Mouse (Mus musculus) embryo, embryonic 10.5 days (tissue): Measurements from ENCODE around the gene Gdpd4.

Experiments used
- DNase-seq: peaks from one replicate; pipeline ENCODE4 v3.0.0-alpha.2; 2015; ENCODE audit warnings: low spot score

The Gdpd4 gene

DNA sequence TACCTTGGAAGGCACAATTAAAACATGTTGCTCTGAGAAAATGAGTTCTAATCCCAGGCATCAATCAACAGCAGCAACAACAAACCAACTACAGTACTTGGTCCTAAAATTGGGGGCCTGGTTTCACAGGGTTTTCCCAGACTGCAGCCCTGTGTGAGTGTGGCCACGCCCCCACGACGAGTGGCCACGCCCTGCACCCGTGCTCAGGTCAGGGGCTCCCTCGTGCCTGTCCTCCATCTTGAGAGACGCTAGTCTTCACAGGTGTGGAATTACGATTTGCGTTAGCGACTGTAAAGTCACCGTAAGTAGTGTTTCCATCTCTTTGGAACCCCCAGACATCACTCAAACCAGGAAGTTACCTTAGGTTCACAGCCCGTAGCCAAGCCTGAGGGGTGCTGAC lies at the start of gene Gdpd4:
Gene Gdpd4, plus strand, starts transcription at position 214 of the 400 bp plus-strand sequence.
- DNase-seq: no peak

DNA sequence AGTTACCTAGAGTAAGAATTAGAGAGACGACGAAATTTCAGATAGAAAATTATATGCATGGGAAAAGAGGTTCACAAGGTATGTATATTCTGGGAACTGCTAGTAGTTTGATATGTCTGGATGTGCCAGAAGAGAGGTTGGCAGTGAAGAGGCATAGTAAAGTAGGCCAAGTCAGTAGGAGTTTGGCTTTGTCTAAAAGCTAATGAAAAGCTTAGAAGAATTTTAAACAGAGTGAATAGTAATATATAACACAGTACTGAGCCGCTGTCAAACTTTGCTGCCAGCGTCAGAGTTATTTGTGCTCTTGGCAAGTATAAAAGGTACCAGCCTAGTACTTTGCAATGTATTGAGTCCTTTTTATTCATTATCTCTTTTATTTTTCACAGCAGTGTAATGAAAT lies 47.4 kb upstream of the Gdpd4 start:
- no peak for DNase-seq

DNA sequence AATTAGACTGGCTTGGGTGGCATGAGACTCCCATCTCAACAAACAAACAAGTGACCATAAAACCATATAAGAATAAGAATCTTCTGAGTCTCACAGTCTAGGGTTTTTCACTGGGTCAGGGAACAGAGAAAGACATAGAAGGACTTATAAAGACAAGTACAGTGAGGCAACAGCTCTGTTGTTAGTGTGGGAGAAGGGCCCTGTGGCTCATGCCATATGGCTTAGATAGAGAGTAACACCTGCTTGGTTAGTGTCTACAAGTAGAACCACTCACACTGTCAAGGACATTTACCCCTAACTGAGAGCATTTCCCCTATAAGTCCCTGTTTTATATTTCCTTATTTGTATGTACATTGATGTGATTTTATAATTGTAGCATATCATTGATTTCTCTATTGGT lies 46.4 kb upstream of the Gdpd4 start:
- no peak for DNase-seq

DNA sequence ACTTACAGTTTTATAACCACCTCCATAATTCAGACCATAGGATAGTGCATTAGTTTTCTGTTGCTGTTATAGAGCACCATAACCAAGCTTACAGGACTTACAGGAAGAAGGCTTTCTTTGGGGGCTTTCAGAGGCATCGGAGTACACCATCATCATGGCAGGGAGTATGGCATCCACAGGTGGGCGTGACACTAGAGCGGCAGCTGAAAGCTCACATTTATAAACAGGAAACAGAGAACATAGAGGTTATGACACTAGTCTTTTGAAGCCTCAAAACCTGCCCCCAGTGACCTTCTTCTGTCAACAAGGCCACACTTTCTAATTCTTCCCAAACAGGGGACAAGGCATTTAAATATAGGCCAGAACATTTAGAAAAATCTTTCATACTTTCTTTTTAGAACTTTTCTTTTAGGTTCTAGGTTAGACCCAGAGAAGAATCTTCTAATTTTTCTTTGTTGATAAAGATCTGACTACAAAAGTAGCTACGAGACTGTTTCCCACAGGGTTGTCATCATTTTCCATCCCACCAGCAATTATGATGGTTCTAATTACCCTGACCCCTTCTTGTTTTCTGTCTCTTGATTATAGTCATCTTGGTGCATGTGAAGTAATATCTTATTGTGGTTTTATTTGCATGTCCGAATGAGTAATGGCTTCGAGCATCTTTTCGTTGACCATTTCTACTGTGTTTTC lies 41.8 kb upstream of the Gdpd4 start:
- DNase-seq: no peak

DNA sequence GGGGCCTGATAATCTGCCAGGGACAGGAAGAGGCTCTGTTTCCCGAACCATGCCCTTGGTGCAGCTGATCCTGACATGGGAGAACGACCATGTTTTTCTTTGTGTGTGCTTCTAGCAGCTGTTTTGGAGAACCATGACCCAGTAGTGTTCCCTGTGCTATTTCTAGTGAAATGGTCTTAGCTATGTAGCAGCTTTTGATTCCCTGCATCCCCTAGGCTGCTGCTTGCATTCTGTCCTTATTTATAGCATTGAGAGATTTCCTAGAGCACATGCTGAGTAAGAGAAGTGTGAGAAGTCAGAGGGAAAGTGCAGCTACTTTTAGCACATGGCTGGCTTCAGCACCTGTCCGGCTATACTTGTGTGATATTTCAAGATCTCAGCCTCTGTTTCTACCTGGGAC lies 8.1 kb upstream of the Gdpd4 start:
- no peak for DNase-seq

DNA sequence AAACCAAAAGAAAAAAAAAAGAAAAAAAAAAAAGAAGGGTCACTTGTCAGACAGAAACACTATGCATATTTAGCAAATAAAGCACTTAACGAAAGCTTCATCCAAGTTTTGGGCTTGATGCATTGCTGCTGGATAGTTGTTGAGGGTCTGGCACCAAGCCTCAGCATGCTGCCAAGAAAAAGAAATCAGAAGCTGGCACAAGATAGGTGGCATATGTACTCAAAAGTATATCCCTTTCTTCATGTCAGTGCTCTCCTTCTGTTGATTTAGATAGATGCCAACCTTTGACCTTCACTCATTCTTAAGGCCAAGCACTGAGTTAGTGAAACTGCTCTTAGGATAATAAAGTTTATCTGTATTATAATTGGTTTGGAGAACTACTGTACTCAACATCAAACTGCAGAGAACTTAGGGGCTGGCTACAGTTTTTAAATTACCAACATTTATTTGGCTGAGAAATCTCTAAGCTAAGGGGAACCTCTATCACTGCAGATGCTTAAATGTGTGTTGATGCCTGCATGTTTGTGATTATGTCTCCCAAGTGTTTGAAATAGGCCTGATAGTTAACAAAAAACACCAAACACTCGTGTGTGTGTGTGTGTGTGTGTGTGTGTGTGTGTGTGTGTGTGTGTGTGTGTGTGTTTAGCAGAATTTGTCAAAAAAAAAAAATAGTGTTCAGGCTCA lies 4.8 kb upstream of the Gdpd4 start:
- DNase-seq: no peak

DNA sequence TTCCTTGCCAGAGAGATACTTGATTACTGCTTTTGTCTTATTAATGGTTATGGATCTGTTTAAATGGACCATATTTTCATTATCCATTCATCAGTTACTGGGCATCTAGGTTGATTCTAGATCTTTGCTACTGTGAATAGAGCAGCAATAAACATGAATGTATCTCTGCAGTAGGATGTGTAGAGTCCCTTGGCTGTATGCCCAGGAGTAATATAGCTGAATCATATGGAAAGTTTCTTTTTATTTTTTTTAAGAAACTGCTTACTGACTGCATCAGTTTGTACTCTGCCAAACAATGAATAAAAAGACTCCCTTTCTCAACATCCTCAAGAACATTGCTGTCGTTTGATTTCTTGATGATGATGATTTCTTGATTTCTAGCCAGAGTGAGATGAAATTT lies 6.1 kb downstream of the Gdpd4 start:
- DNase-seq: no peak

DNA sequence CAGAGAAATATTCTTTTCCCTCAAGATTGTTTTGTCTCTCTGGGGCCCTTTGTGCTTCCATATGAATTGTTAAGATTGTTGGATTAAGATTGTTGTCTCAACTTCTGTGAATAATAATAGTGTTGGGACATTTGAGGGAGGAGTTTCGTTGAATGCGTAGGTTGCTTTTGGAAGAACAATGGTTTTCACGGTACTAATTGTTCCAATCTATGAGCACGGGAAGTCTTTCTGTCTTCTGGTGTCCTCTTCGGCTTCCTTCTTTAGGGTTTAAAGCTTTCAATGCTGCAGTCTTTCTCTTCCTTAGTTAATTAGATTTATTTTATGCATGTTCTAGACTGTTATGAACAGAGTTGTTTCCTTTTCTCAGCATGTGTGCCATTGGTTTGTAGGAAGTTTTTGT lies 7.2 kb downstream of the Gdpd4 start:
- no peak for DNase-seq

DNA sequence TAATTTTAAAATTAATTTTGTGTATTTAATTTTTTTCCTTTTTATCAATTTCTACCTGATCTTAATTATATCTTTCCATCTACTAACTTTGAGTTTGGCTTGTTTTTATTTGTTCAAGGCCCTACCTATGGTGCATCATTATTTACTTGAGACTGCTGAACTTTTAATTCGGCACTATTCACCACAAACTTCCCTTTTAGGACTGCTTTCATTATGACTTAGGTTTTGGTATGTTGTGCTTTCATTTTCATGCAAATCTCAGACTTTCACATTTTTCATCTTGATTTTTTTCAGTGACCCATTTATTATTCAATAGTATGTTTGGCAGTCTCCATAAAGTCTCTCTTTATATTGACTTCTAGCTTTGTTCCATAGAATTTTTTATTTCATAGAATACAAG lies 24.7 kb downstream of the Gdpd4 start:
- no peak for DNase-seq

DNA sequence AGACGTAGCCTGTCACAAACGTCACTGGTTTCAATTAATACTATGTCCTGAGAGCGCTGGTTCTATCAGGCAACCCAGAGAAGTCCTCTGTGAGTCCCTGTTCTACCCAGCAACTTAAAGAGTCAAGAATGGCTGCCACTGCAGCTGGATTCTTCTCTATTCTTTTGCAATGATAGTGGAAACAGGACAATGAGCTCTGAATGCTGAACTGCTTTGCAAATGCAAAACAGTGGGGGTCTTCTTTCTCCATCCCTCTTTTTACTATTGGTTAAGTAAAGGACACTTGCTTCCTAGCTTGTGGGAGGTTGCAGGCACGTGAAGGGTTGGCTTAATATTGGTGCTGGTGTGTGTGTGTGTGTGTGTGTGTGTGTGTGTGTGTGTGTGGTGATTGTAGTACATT lies 52.7 kb downstream of the Gdpd4 start:
- no peak for DNase-seq

DNA sequence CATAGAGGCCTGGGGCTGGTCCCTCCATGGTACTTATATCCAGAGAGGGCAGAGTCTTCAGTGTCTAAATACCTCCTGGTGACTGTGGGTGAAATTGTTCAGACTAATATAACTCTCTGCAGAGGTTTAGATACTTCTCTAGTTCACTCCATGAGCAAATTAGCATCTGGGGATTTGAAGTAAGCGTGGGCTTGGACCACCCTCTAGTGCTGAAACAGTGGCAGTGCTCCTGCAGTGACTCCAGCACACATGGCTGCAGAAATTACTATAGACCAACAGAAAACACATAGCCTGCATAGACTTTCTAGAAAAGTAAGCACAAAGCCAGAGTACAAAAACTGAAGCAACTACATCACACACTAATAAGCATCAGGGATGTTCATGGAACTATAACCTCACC lies 57.7 kb downstream of the Gdpd4 start:
- DNase-seq: peak; percentile 76

DNA sequence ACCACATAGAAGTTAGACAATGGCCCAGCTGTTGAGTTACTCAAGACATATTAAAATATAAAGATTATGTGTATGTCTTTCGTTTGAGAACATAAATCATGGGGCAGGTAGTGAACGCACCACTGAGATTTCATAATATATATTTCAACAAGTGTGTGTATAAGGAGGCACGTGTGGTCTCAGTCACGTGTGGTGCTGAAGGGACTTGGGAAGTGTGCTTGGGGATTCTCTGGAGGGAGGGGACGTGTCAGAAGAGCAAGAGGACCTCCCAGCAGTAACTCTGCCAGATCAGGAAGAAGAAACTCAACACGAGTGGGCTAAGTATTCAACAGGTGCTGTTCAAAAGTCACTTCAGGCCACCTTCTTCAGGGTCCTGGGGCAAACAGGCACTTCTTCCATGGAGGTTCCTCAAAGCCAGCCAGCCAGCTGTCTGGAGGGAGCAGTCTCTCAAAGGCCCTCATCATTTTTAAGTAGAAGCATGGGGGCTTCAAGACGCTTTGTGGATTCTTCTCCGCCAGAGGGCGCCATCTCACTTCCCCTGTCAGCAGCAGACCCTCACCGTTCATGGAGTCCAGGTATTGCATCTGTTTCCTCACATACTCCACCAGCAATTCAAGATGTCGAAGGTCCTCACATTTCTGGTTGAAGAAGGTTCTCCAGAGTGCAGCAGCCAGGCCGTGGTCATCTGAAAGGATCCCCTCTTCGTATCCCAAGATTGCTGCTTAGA lies 64.5 kb downstream of the Gdpd4 start:
- peak; percentile 76 for DNase-seq

DNA sequence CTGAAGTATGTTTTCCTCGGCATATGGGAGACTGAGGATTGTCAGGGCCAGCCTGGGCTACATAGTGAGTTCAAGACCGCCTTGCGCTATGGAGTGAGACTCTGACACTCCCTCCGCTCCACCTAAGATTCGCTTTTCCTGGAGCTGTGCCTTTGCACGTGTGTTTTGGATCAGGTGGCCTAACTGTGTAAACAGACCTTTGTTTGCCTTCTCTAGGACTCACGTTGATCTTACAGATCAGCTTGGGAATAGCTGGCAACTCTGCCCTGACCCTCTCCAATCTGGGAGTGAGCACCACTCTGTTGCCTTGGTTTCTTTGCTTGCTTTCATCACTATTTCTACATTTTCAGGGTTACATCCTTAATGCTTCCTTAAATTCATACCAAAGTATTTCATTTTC lies 82.9 kb downstream of the Gdpd4 start:
- no peak for DNase-seq

DNA sequence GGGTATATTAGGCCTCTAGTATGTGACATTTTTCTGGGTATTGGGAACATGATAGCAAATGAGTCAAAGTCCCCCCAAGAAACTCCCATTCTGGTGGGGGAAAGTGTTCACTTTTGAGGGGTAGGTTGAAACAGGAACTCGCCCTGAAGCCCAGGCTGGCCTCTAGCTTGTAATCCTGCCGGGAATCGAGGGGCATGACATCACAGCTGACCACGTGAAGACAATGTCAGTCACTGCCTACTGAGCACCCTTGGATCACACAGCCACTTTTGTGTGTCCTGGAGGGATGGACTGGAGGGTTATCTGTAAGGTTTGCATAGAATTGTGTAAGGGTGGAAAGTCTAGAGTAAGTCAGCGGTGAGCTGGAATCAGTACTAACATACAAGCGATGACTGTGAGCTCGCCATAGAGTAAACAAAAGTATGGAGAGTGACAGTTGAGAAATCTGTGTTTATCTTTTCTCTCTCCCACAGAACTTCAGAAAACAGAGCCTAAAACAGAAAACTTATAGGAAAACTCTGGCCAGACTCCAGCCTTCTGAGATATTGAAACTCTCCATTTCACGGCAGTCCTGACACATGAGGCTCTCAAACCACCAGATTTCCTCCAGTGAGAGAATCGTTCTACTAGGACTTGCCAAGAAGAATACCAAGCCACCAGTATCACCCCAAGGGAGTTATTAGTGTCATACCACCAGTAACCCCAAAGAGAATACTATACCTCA lies 128.5 kb downstream of the Gdpd4 start:
- DNase-seq: no peak

DNA sequence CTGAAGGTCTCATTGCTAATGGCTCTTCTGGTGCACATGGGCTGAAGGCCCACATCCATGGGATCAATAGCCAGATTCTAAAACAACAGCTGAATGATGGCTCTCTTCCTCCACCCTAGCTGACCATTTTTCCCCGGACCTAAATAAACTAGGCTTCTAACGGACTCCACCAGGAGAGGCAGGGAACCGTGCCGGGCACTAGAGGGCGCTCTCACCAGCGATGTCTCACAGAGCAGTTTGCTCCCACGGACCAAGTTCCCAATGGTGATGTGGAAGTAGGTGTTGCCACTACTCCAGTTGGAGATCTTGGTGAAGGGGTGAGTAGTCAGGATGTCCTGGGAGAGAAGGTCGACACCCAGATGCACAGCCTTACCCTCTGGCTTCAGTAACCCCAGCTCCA lies 132.2 kb downstream of the Gdpd4 start:
- DNase-seq: peak; percentile 76

DNA sequence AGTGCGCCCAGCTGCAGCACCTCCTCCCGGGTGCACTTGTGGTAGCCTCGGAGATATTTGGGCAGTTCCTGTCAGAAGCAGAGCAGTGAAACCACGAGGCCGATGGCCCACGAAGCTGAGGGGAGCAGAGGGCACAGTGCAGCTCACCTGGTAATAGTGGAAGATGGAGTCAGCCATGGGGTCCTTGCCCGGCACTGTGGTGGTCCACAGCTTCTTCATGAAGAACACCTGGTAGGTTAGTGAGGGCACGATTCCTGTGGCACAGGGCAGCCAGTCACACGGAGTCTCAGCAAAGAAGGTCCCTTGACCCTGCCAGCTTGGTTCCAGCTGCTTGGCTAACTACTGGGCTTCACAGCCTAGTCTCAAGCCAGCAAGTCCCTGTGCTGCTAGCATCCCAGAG lies 134.7 kb downstream of the Gdpd4 start:
- no peak for DNase-seq

DNA sequence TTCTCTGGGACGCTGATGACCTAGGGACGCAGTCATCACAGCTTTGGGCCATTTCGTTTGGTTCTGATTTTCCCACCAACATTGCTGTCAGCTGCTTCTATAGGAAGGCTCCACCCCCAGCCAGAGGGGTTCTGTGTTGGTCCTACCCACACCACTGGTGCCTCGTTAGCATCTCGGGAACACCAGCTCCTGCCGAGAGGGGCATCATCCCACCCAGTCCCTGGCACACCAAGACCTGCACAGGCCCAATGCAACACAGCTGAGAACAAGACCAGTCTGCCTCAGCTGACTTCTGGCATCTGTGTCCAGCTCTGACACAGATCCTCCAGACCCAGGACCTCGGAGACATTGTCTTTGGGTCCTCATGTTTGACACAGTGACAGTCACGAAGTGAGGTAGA lies 135.2 kb downstream of the Gdpd4 start:
- no peak for DNase-seq

DNA sequence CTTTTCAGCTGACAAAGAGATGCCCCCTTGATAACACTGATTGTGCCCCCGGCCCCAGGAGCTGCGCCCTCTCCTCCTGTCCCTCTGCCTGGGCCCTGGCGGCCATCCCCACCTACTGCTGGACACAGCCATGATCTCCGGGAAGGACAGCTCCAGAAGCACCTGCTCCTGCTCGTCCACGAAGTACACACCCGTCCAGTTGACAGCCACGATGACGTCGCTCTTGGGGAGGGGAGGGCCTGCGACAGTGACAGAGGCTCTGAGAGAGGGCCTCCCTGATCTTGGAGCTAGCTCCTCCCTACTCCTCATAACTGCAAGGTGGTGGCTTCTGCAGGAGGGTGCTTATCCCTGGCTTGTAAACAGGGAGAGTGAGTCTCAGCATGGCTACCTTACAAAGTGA lies 146.5 kb downstream of the Gdpd4 start:
- DNase-seq: no peak

DNA sequence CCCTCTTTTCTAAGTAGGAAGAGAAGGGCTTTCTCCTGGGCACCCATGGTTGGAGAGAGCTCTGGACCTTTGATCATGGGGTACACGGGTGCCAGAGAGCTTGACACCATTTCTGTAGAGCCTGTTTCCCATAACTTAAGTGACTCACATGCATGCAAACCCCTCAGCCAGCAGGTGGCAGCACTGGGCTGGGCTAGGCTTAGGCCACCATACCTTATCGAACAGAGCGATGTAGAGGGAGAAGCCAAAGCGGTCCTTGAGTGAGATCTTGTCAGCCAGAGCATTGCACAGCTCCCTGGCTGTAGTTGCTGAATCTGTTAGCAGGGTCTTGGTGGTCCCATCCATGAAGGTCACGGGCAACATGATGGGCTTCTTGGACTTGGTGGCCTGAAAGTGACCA lies 151.9 kb downstream of the Gdpd4 start:
- peak; percentile 93 for DNase-seq

DNA sequence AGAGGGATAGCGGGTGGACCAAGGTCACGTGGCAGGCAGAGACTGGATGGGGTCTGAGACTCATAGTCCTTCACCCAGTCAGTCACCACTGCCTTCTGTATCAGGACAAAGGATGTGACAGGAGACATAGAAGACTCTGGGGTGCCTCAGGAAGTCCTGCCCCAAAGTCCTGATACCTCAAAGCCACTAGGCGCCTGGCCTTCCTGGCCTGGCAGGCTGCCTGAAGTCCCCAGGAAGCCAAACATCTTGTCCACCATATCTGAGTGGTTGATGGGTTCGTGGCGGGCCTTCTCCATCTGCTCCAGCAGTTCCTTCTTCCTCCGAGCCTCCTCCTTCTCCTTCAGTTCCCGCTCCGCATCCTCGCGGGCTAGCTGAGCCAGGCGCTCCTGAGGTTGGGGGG lies 157.7 kb downstream of the Gdpd4 start:
- no peak for DNase-seq

DNA sequence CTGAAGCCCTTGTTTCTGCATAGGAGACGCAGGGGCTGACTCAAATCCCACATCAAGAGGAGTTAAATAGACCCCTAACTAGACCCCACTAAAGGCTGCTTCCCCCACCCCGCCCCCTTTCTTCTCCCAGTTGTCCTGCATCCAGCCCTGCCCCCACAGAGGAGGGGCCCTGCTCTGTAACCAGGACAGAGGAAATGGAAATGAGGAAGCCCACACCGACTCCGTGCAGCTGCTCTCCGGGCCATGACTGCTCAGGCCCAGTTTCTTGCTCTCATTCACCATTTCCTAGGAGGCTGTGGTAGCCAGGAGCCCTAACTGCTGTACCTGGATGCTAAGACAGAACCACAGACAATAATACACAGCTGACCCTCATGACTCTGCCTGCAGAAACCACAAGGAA lies 162.6 kb downstream of the Gdpd4 start:
- DNase-seq: peak; percentile 36

DNA sequence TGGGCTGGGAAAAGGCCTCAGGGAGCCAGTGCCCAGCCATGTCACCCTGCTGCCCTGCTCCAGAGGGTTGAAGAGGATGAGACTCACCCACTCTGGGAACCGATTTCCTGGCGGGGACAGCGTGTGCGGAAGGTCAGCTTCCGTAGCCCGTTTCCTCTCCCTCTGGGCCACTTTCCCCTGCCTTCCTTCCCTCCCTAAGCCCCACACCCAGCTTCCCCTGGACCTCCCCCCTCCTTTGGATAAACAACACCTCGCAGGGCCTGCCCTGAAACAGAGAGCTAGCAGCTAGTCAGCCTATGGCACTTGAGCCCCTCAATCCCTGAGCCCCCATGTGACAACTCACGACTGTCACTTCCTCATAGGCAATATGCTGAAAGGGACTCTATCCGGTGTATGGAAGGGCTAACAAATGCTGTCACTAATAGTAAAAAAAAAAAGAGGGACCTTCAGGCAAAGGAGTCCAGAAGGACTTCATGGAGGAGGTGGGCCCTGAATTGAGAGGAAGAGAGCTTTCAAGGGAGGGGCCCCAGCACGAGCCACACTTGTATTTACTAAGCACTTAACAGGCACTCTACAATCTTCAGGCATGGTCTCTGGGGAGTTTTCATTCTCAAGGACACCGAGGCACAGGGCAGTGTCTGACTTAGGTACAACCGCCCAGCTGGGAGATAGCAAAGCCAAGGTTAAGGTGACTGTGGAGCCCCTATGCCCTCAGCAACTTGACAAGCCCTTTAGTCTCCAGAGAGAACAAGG lies 165.0 kb downstream of the Gdpd4 start:
- DNase-seq: peak; percentile 11
